Comparison of ENCODE assay signal across 12 mouse cellular contexts in the genomic region with DNA sequence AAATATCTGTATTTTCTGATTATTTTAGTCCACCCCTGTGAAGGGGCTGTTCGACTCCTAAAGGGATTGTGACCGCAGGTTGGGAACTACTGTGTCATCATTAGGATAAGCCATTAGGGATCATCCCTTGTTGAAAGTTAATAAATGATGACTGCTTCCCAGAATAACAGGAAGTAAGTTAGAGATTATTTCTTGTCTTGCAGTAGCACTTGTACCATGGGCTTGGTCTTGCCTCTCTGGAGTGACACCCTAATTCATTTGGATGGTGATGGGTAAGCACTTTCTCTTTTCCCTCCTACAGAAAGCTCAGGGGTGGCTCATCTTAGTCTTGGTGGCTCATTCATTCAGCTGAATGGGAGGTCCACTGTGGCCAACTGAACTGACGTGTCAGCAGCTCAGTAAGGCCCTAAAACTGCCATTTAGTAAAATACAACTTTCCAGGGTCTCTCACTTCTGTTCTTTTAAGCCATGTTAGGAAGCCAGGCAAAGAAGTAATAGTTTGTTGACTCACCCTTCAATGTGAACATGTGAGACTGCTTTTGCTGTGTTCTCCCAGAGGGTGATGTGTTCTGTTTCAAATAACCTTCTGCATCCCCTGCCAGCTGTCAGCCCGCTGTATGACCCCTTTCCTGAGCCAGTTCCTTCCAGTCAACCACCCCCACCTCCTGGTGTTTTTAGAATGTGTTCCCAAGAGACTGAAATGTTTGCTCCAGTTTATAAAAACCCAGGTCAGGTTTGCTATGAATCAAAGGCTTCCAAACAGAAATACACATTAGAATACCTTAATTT. TPM values are rescaled to one million over a fixed set of nuclear protein-coding genes. Genes with fewer than 3 reads are reported as not detected.
DNase-seq lines count a peak whose midpoint lies in the region; ATAC-seq and TF ChIP-seq lines count a peak whose summit lies in the region.
"Had no signal": no experiment of that assay in that cellular context is flagged by ENCODE, and none has a peak within 500 bp of the region (broad histone marks: within the 10 kb centered on the region; RNA-seq: fewer than 3 reads in every experiment).

No protein-coding gene starts in this region.

- no peak for ATAC-seq in limb, embryonic 14.5 days (ENCODE audit: low FRiP score, low read depth)
- ATAC-seq in embryonic facial prominence, embryonic 11.5 days (replicated peaks; ENCODE audit: insufficient number of reproducible peaks, low FRiP score, low TSS enrichment, low read depth) = no peak
- ATAC-seq: forebrain, postnatal 0 days; hindbrain, embryonic 16.5 days had no signal

- no peaks in the 10 kb centered on the region for H3K36me3 ChIP-seq in limb, embryonic 14.5 days (ENCODE audit: control insufficient read depth, insufficient read depth, low read length)
- peaks cover 3% of the 10 kb centered on the region; the same call in 1 of the 2 replicates for H3K36me3 ChIP-seq in limb, embryonic 10.5 days
- H3K36me3 ChIP-seq in embryonic facial prominence, embryonic 11.5 days (replicated peaks; ENCODE audit: control insufficient read depth, insufficient read depth, low read depth, low read length) = no peaks in the 10 kb centered on the region
- peaks cover 4% of the 10 kb centered on the region; the same call in 1 of the 2 replicates for H3K36me3 ChIP-seq in heart, embryonic 10.5 days

- H3K9me3 ChIP-seq in limb, embryonic 14.5 days (ENCODE audit: control insufficient read depth, low read length) = no peaks in the 10 kb centered on the region
- no peaks in the 10 kb centered on the region for H3K9me3 ChIP-seq in limb, embryonic 10.5 days (replicated peaks)
- H3K9me3 ChIP-seq in embryonic facial prominence, embryonic 11.5 days (replicated peaks; ENCODE audit: control insufficient read depth, low read length) = no peaks in the 10 kb centered on the region
- no peaks in the 10 kb centered on the region for H3K9me3 ChIP-seq in heart, embryonic 10.5 days

- WGBS in limb, embryonic 14.5 days = 60% methylated on average over 4 of the region's 4 CpGs
- WGBS in limb, embryonic 10.5 days = 65% methylated on average over 4 of the region's 4 CpGs
- WGBS in embryonic facial prominence, embryonic 11.5 days = 65% methylated on average over 4 of the region's 4 CpGs
- WGBS in heart, embryonic 10.5 days = 73% methylated on average over 4 of the region's 4 CpGs

- H3K9ac ChIP-seq in limb, embryonic 14.5 days (ENCODE audit: low read depth, low read length, severe bottlenecking) = no peak overlapping the region
- H3K9ac ChIP-seq in embryonic facial prominence, embryonic 11.5 days (replicated peaks; ENCODE audit: low read length) = no peak overlapping the region
- H3K9ac ChIP-seq: forebrain, postnatal 0 days had no signal

- no peak overlapping the region for H3K4me3 ChIP-seq in limb, embryonic 14.5 days (replicated peaks; ENCODE audit: low read length)
- H3K4me3 ChIP-seq in limb, embryonic 10.5 days = no peak overlapping the region
- no peak overlapping the region for H3K4me3 ChIP-seq in embryonic facial prominence, embryonic 11.5 days (ENCODE audit: low read depth, low read length)
- H3K4me3 ChIP-seq in heart, embryonic 10.5 days = no peak overlapping the region
- H3K4me3 ChIP-seq: left cerebral cortex, adult 2 months had no signal

- H3K4me1 ChIP-seq in limb, embryonic 14.5 days (ENCODE audit: control insufficient read depth, insufficient read depth, low read length) = 0 out of 2 replicates have a peak, but pooled peaks cover 4% of the 10 kb centered on the region
- H3K4me1 ChIP-seq in limb, embryonic 10.5 days = no peaks in the 10 kb centered on the region
- no peaks in the 10 kb centered on the region for H3K4me1 ChIP-seq in embryonic facial prominence, embryonic 11.5 days (ENCODE audit: control insufficient read depth, insufficient read depth, low read length)
- peaks cover 15% of the 10 kb centered on the region for H3K4me1 ChIP-seq in heart, embryonic 10.5 days

- DNase-seq in limb, embryonic 14.5 days (ENCODE audit: low spot score) = peak; percentile 14
- DNase-seq in limb, embryonic 10.5 days (ENCODE audit: low spot score) = no peak
- peak; percentile 26 for DNase-seq in embryonic facial prominence, embryonic 11.5 days (ENCODE audit: low spot score)
- DNase-seq in heart, embryonic 10.5 days (ENCODE audit: low spot score) = no peak
- DNase-seq in retina, embryonic 14.5 days (ENCODE audit: low spot score) = peak; percentile 3
- DNase-seq in testis, postnatal 14 days (ENCODE audit: low spot score) = no peak
- no peak for DNase-seq in left cerebral cortex, adult 11 months (ENCODE audit: low spot score)
- DNase-seq: forebrain, postnatal 0 days; right cerebral cortex, postnatal 4 days; thymus, adult 2 months had no signal

- H3K4me2 ChIP-seq in limb, embryonic 14.5 days (replicated peaks; ENCODE audit: low read depth, low read length, severe bottlenecking) = no peak overlapping the region
- no peak overlapping the region for H3K4me2 ChIP-seq in embryonic facial prominence, embryonic 11.5 days (ENCODE audit: low read depth, low read length)

- H3K27me3 ChIP-seq in limb, embryonic 14.5 days (ENCODE audit: control insufficient read depth, insufficient read depth, low read length) = no peaks in the 10 kb centered on the region
- H3K27me3 ChIP-seq in limb, embryonic 10.5 days (ENCODE audit: low read depth, poor library complexity, severe bottlenecking) = no peaks in the 10 kb centered on the region
- no peaks in the 10 kb centered on the region for H3K27me3 ChIP-seq in embryonic facial prominence, embryonic 11.5 days (ENCODE audit: control insufficient read depth, insufficient read depth, low read length)
- no peaks in the 10 kb centered on the region for H3K27me3 ChIP-seq in heart, embryonic 10.5 days (ENCODE audit: insufficient read depth, poor library complexity, severe bottlenecking)

- no peak overlapping the region for H3K27ac ChIP-seq in limb, embryonic 14.5 days (replicated peaks; ENCODE audit: low read depth, low read length)
- no peak overlapping the region for H3K27ac ChIP-seq in limb, embryonic 10.5 days
- H3K27ac ChIP-seq in embryonic facial prominence, embryonic 11.5 days (replicated peaks; ENCODE audit: low read depth, low read length) = no peak overlapping the region
- peak overlapping the region; percentile 49; the same call in 1 of the 2 replicates for H3K27ac ChIP-seq in heart, embryonic 10.5 days
- H3K27ac ChIP-seq: left cerebral cortex, adult 2 months had no signal

- TF ChIP-seq POLR2A in limb, embryonic 14.5 days (IDR thresholded peaks at IDR 0.05; ENCODE audit: borderline replicate concordance, extremely low read depth, insufficient read depth, insufficient read length) = no peak

RNA-seq across cellular contexts. Expression of gene Coro6, which starts 45.8 kb away (rescaled TPM):
- 10.3 and 10.5 TPM in 2 replicates for polyA plus RNA-seq in limb, embryonic 14.5 days (2012; rRNA removed)
- polyA plus RNA-seq in limb, embryonic 14.5 days (2014; fragmentation: Nextera tagmentation; extraction: Ambion mirVana) = 1.5 and 2.3 TPM in 2 replicates
- 0.15 TPM in 1 of 2 replicates, not detected in the other for polyA plus RNA-seq in limb, embryonic 10.5 days (2016; fragmentation: Nextera tagmentation; extraction: Ambion mirVana)
- 0.25 and 0.43 TPM in 2 replicates for polyA plus RNA-seq in embryonic facial prominence, embryonic 11.5 days (2014; fragmentation: Nextera tagmentation; extraction: Ambion mirVana)
- 15.9 and 24.4 TPM in 2 replicates for polyA plus RNA-seq in heart, embryonic 10.5 days (2016; fragmentation: Nextera tagmentation; extraction: Ambion mirVana)

Comparison
In these comparisons a context has a peak if more than half of its experiments do, and no peak if none do; other contexts are left out.
1. DNase-seq: peak in limb, embryonic 14.5 days (single experiment), embryonic facial prominence, embryonic 11.5 days (single experiment) and retina, embryonic 14.5 days (single experiment); none in limb, embryonic 10.5 days (single experiment), heart, embryonic 10.5 days (single experiment), testis, postnatal 14 days (single experiment) and left cerebral cortex, adult 11 months (single experiment).